Mouse (Mus musculus) forelimb bud, embryonic 11.5 days (tissue): ENCODE data around the gene Cnnm4.

ENCODE experiments used
- DNase-seq: peaks from one replicate; pipeline ENCODE4 v3.0.0-alpha.2; 2012; ENCODE audit warnings: low read depth, low spot score

Gene Cnnm4

GRCm38 (mm10) chr1:36473211-36473780, 1.9 kb downstream of the Cnnm4 start:
- DNase-seq, result no peak

GRCm38 (mm10) chr1:36474646-36475045, 3.2 kb downstream of the Cnnm4 start:
- no peak for DNase-seq

- peak; percentile 16 for DNase-seq
Observed at GRCm38 (mm10) chr1:36475480-36476110, 4.2 kb downstream of the Cnnm4 start.

DNA sequence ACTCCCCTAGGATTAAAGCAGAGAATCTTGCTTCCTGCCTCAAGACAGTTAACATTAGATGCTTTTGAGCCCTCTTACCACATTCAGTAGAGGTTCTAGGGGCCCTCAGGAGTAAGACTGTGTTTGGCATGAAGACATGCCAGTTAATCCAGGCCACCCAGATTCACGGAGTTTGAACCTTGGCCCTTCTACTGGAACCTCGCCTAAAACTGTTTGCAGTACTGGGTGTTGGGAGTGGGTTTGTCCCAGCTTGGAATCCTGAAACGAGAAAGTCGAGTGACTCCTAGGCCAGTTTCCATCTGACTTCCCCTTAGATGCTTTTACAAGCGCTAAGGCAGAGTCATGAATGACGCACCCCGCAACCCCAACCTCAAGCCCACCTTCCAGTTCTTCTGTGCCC, 5.0 kb downstream of the Cnnm4 start:
- DNase-seq, result no peak

GRCm38 (mm10) chr1:36478343-36478795, 6.9 kb downstream of the Cnnm4 start:
- no peak for DNase-seq

DNA sequence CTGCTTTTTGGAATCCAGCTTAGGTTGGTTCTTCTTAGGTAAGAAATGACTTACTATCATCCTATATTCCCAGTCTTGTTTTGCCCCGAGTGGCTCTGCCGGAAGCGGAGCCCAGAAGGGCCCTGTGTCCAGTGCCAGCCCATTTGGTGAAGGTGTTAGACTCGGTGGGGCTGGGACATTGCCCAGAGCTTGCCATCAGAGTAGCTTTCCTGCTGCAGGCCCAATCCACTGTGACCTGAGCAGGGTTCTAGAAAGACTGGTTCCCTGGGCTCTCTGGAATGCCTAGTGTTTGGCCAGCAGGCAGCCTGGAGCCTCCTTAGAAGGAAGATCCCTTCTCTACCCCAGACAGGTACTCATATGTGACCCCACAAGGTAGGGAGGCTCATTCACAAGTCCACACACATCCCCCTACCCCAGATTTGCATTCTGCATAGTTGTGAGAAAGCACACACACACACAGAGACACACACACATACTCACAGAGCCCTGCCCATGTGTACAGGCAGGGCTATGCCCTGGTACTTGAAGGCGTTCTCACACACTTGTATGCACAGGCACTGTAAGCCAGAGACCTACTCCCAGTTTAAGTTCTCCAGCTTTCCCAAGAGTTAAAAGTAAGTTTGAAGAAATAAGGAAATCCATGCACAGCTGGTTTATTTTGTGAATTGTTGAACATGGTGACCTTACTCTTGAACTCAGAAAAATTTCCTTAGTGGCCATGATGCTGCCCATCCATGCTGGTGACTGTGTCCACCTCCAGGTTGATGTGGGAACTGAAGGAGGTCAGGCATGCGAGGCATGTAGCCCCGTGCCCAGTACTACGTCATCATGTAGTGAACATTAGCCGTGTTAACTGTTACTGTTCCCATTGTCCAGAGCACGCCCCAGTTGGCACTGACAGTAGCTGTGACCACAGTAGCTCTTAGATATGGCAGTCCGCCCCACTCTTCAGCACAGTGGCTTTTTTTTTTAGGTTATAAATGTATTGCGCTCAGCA, 8.8 kb downstream of the Cnnm4 start:
- DNase-seq, result no peak

GRCm38 (mm10) chr1:36483825-36484224, 12.4 kb downstream of the Cnnm4 start:
- no peak for DNase-seq

DNA sequence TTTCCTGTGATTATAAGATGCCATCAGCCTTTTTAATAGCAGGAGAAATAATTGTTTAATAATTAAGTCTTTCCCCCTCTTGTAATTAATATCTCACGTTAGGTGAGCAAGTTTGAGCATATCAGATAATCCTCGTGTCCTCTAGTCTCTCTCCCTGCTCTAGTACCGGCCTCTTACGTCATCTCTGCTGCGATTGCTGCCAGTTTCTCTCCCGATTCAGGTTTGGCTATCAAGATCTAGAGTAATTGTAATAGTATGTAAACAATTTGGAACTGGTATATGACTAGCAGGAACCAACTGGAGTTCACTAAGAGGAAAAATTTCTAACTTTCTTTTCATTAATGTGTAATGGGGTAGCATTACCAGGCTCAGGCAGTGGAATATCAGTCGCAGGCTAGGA, 13.7 kb downstream of the Cnnm4 start:
- no peak for DNase-seq

DNA sequence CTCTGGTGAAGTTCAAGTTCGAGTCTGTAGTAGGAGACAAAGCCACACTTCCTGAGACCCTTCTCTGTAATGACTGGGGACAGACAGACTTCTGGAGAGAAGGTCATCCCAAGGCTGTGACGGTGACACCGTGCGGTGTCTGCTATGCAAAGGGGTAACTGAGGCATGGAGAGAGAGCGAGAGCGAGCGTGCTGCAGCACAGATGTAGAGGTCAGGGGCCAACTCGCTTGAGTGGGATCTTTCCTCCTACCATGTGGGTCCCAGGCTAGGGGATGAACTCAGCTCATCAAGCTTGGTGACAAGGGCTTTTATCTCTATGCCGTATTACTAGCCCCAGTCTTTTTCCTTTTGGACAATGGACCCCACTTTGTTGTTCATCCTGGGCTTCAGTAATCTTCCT, 15.7 kb downstream of the Cnnm4 start:
- no peak for DNase-seq

- no peak for DNase-seq
Observed at GRCm38 (mm10) chr1:36489661-36490060, 18.2 kb downstream of the Cnnm4 start.

GRCm38 (mm10) chr1:36492416-36493139, 21.2 kb downstream of the Cnnm4 start:
- peak; percentile 31 for DNase-seq

DNA sequence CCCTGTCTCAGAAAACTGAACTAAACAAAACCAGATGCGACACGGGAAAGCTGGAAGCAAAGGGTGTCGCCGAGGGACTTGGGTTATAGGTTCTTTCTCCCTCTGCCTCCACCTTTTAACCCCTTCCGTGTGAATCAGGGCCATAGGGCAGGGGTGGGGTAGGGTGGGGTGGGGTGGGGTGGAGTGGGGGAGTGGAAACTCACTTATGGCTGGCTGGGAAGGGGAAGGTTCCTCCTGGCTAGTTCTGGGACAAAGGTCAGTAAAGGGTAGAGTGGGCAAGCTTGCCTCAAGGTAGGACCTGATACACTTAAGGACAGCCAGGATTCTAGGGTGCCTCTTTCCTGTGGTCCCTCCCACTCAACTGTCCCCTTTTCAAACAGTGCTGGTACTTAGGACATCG, 21.9 kb downstream of the Cnnm4 start:
- peak; percentile 21 for DNase-seq

- DNase-seq, result no peak
Observed at GRCm38 (mm10) chr1:36496719-36497118, 25.3 kb downstream of the Cnnm4 start.

- no peak for DNase-seq
Observed at GRCm38 (mm10) chr1:36497312-36497711, 25.9 kb downstream of the Cnnm4 start.

DNA sequence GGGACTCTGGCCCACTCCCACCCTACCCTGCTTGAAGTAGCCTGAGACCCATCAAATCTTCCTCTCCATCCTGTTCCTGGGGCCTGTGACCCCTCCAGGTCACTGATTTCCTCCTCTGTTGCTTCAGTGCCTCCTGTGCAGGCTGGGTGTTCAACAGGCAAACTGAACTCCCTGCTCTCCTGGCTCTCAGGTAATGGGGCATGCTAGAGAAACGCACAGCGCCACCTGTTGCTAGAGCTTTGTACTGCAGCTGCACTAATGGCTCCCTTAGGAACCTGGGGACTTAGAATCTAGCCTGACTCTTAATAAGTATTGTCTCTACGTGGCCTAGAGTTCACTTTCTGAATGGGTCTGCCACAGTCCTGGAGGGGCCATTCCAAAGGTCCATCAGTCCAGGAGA, 29.8 kb downstream of the Cnnm4 start:
- peak; percentile 80 for DNase-seq

GRCm38 (mm10) chr1:36508238-36508637, 36.8 kb downstream of the Cnnm4 start:
- DNase-seq, result no peak

- peak; percentile 96 for DNase-seq
Observed at GRCm38 (mm10) chr1:36511289-36512021, 40.0 kb downstream of the Cnnm4 start, which contains the start of gene Cnnm3. Cnnm3 (plus strand) TSS chr1:36511867.

- DNase-seq, result peak; percentile 33
Observed at GRCm38 (mm10) chr1:36512089-36512965, 40.9 kb downstream of the Cnnm4 start.

DNA sequence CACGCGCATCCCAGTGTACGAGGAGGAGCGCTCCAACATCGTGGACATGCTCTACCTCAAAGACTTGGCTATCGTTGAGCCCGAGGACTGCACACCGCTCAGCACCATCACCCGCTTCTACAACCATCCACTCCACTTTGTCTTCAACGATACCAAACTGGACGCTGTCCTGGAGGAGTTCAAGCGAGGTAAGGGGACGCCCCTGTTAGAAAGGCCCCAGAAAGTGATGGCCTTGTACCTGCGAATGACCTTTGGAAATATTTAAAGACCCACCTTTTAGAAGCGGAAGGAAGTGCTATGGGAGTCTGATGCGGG, 41.5 kb downstream of the Cnnm4 start:
- no peak for DNase-seq

DNA sequence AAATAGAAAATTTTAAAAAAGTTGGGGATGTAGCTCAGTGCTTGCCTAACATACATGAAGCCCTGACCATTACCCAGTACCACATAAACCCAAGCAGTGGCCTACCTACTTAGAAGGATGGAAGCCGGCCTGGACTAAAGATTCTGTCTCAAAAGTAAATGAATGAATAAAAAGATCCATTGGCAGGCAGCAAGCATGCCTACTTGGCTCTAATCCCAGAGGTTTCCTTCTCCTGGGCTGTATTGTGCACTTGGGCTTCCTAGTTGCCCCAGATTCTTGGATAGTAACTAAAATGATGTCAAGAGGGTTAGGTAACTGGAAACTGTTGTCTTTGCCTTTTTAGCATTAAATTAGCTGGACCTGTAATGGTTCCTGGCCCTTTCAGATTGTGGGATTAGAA, 41.9 kb downstream of the Cnnm4 start:
- DNase-seq, result no peak
